Comparison of ENCODE assay signal across 7 mouse cellular contexts in genomic region chr2:31572051-31572914, GRCm38 (mm10). TPM values are rescaled to one million over a fixed set of nuclear protein-coding genes. Genes with fewer than 3 reads are reported as not detected.
DNase-seq lines count a peak whose midpoint lies in the region; ATAC-seq lines count a peak whose summit lies in the region.

Gene Fubp3, plus strand, starts transcription at chr2:31572651.

- no peaks in the 10 kb centered on the region for H3K9me3 ChIP-seq in embryonic facial prominence, embryonic 11.5 days (replicated peaks; ENCODE audit: control insufficient read depth, low read length)
- H3K9me3 ChIP-seq in limb, embryonic 10.5 days (replicated peaks) = no peaks in the 10 kb centered on the region
- H3K9me3 ChIP-seq in midbrain, embryonic 13.5 days = no peaks in the 10 kb centered on the region

- H3K9ac ChIP-seq in embryonic facial prominence, embryonic 11.5 days (replicated peaks; ENCODE audit: low read length) = peak within 1 kb of the TSS; percentile 86
- H3K9ac ChIP-seq in midbrain, embryonic 13.5 days (replicated peaks) = peak within 1 kb of the TSS; percentile 98

- ATAC-seq in embryonic facial prominence, embryonic 11.5 days (replicated peaks; ENCODE audit: insufficient number of reproducible peaks, low FRiP score, low TSS enrichment, low read depth) = peak; percentile 96
- ATAC-seq in granulocyte monocyte progenitor cell, adult 5-6 weeks (replicated peaks; ENCODE audit: poor library complexity, severe bottlenecking) = peak; percentile 97
- peak; percentile 99 for ATAC-seq in midbrain, embryonic 13.5 days

- peak within 1 kb of the TSS; percentile 75 for H3K27ac ChIP-seq in embryonic facial prominence, embryonic 11.5 days (replicated peaks; ENCODE audit: low read depth, low read length)
- H3K27ac ChIP-seq in limb, embryonic 10.5 days = peak within 1 kb of the TSS; percentile 97
- H3K27ac ChIP-seq in midbrain, embryonic 13.5 days = peak within 1 kb of the TSS; percentile 84

- no peaks in the 10 kb centered on the region for H3K36me3 ChIP-seq in embryonic facial prominence, embryonic 11.5 days (replicated peaks; ENCODE audit: control insufficient read depth, insufficient read depth, low read depth, low read length)
- peaks cover 30% of the 10 kb centered on the region for H3K36me3 ChIP-seq in limb, embryonic 10.5 days
- no peaks in the 10 kb centered on the region for H3K36me3 ChIP-seq in midbrain, embryonic 13.5 days

- under 1% methylated on average over 49 of the region's 51 CpGs for WGBS in embryonic facial prominence, embryonic 11.5 days
- 2% methylated on average over 51 of the region's 51 CpGs for WGBS in limb, embryonic 10.5 days
- under 1% methylated on average over 51 of the region's 51 CpGs for WGBS in midbrain, embryonic 13.5 days

- peak within 1 kb of the TSS; percentile 81 for H3K4me3 ChIP-seq in embryonic facial prominence, embryonic 11.5 days (ENCODE audit: low read depth, low read length)
- peak within 1 kb of the TSS; percentile 100 for H3K4me3 ChIP-seq in limb, embryonic 10.5 days
- peak within 1 kb of the TSS; percentile 97 for H3K4me3 ChIP-seq in midbrain, embryonic 13.5 days (replicated peaks)

- H3K4me1 ChIP-seq in embryonic facial prominence, embryonic 11.5 days (ENCODE audit: control insufficient read depth, insufficient read depth, low read length) = no peaks in the 10 kb centered on the region
- peaks cover 22% of the 10 kb centered on the region for H3K4me1 ChIP-seq in limb, embryonic 10.5 days
- peaks cover 20% of the 10 kb centered on the region for H3K4me1 ChIP-seq in midbrain, embryonic 13.5 days (replicated peaks)

- H3K27me3 ChIP-seq in embryonic facial prominence, embryonic 11.5 days (ENCODE audit: control insufficient read depth, insufficient read depth, low read length) = no peaks in the 10 kb centered on the region
- no peaks in the 10 kb centered on the region for H3K27me3 ChIP-seq in limb, embryonic 10.5 days (ENCODE audit: low read depth, poor library complexity, severe bottlenecking)
- peaks cover 17% of the 10 kb centered on the region for H3K27me3 ChIP-seq in midbrain, embryonic 13.5 days

- DNase-seq in adrenal gland, postnatal 14 days = peak; percentile 96
- DNase-seq in embryonic facial prominence, embryonic 11.5 days (ENCODE audit: low spot score) = peak; percentile 97
- DNase-seq in kidney, adult 11 months = peak; percentile 95
- DNase-seq in limb, embryonic 10.5 days (ENCODE audit: low spot score) = peak; percentile 96
- DNase-seq in spleen, adult 12 weeks (ENCODE audit: low spot score) = peak; percentile 35

- peak within 1 kb of the TSS; percentile 71 for H3K4me2 ChIP-seq in embryonic facial prominence, embryonic 11.5 days (ENCODE audit: low read depth, low read length)
- H3K4me2 ChIP-seq in midbrain, embryonic 13.5 days (replicated peaks) = peak within 1 kb of the TSS; percentile 84

RNA-seq across cellular contexts. Expression of gene Fubp3, which starts in this region (rescaled TPM):
- total RNA-seq in adrenal gland, postnatal 14 days (2021) = 49.9 and 54.4 TPM in 2 replicates
- 89.2 and 107 TPM in 2 replicates for polyA plus RNA-seq in embryonic facial prominence, embryonic 11.5 days (2014; fragmentation: Nextera tagmentation; extraction: Ambion mirVana)
- 26.7 and 30.2 TPM in 2 replicates for total RNA-seq in granulocyte monocyte progenitor cell, adult 5-6 weeks (2014; fragmentation: Nextera tagmentation)
- 19.7 and 28.6 TPM in 2 replicates for total RNA-seq in granulocyte monocyte progenitor cell, adult 5-6 weeks (2017)
- 84.1 and 92.1 TPM in 2 replicates for polyA plus RNA-seq in limb, embryonic 10.5 days (2016; fragmentation: Nextera tagmentation; extraction: Ambion mirVana)
- polyA plus RNA-seq in midbrain, embryonic 13.5 days (2015; fragmentation: Nextera tagmentation; extraction: Ambion mirVana) = 61.5 and 65.3 TPM in 2 replicates

Comparison
In these comparisons a context has a peak if more than half of its experiments do, and no peak if none do; other contexts are left out.
1. Peak in every context shown above with its lines: DNase-seq, ATAC-seq, H3K4me3 ChIP-seq and H3K27ac ChIP-seq.
2. DNase-seq: peak in every context shown above with its lines; median percentile 97 in embryonic facial prominence, embryonic 11.5 days; 96 in adrenal gland, postnatal 14 days; 96 in limb, embryonic 10.5 days; 95 in kidney, adult 11 months; 35 in spleen, adult 12 weeks.